Mouse (Mus musculus): ENCODE data around the gene Slamf9. TPM values are rescaled to one million over a fixed set of nuclear protein-coding genes. Genes with fewer than 3 reads are reported as not detected.

Gene Slamf9
- polyA plus RNA-seq, 1 experiment, result 90.6 TPM

GRCm38 (mm10) chr1:172478020-172478419 lies 2.9 kb downstream of the Slamf9 start:
- H3K27ac ChIP-seq (ENCODE audit: insufficient read depth, low read depth, low read length), result no peak overlapping the region
- TF ChIP-seq POLR2A (IDR thresholded peaks at IDR 0.05; ENCODE audit: borderline replicate concordance, low read depth, low read length) (no peak), CTCF (IDR thresholded peaks at IDR 0.05; ENCODE audit: low read depth, low read length) (no peak)
- H3K4me3 ChIP-seq (ENCODE audit: insufficient read depth, low read length), result no peak overlapping the region
- peaks cover 48% of the 10 kb centered on the region for H3K4me1 ChIP-seq (ENCODE audit: control insufficient read depth, insufficient read depth, low read length)

GRCm38 (mm10) chr1:172480376-172480775 lies 5.2 kb downstream of the Slamf9 start:
- H3K4me3 ChIP-seq (ENCODE audit: insufficient read depth, low read length), result no peak overlapping the region
- H3K4me1 ChIP-seq (ENCODE audit: control insufficient read depth, insufficient read depth, low read length), result peaks cover 31% of the 10 kb centered on the region
- H3K27ac ChIP-seq (ENCODE audit: insufficient read depth, low read depth, low read length), result no peak overlapping the region
- TF ChIP-seq POLR2A (IDR thresholded peaks at IDR 0.05; ENCODE audit: borderline replicate concordance, low read depth, low read length), result no peak
- TF ChIP-seq CTCF (IDR thresholded peaks at IDR 0.05; ENCODE audit: low read depth, low read length), result no peak

- Histone ChIP-seq H3K4me1 (ENCODE audit: control insufficient read depth, insufficient read depth, low read length) (peaks cover 24% of the 10 kb centered on the region), H3K27ac (ENCODE audit: insufficient read depth, low read depth, low read length) (no peak overlapping the region), H3K4me3 (ENCODE audit: insufficient read depth, low read length) (no peak overlapping the region)
- TF ChIP-seq POLR2A (IDR thresholded peaks at IDR 0.05; ENCODE audit: borderline replicate concordance, low read depth, low read length) (no peak), CTCF (IDR thresholded peaks at IDR 0.05; ENCODE audit: low read depth, low read length) (no peak)
Observed at GRCm38 (mm10) chr1:172481111-172481510, 6.0 kb downstream of the Slamf9 start.

GRCm38 (mm10) chr1:172481540-172482280 lies 6.6 kb downstream of the Slamf9 start, which contains the start of gene Igsf9:
Gene Igsf9 (plus strand): TSS chr1:172481788.
- peak within 1 kb of the TSS; percentile 56 for H3K4me3 ChIP-seq (ENCODE audit: insufficient read depth, low read length)
- peaks cover 20% of the 10 kb centered on the region for H3K4me1 ChIP-seq (ENCODE audit: control insufficient read depth, insufficient read depth, low read length)
- TF ChIP-seq POLR2A (IDR thresholded peaks at IDR 0.05; ENCODE audit: borderline replicate concordance, low read depth, low read length) (no peak), CTCF (IDR thresholded peaks at IDR 0.05; ENCODE audit: low read depth, low read length) (no peak)
- H3K27ac ChIP-seq (ENCODE audit: insufficient read depth, low read depth, low read length), result no peak within 1 kb of the TSS

- Histone ChIP-seq H3K4me1 (ENCODE audit: control insufficient read depth, insufficient read depth, low read length) (peaks cover 12% of the 10 kb centered on the region), H3K27ac (ENCODE audit: insufficient read depth, low read depth, low read length) (no peak overlapping the region), H3K4me3 (ENCODE audit: insufficient read depth, low read length) (peak overlapping the region; percentile 56)
- no peak for TF ChIP-seq POLR2A (IDR thresholded peaks at IDR 0.05; ENCODE audit: borderline replicate concordance, low read depth, low read length)
- TF ChIP-seq CTCF (IDR thresholded peaks at IDR 0.05; ENCODE audit: low read depth, low read length), result no peak
Observed at GRCm38 (mm10) chr1:172482518-172483360, 7.6 kb downstream of the Slamf9 start.

GRCm38 (mm10) chr1:172483361-172483660 lies 8.2 kb downstream of the Slamf9 start:
- peaks cover 8% of the 10 kb centered on the region for H3K4me1 ChIP-seq (ENCODE audit: control insufficient read depth, insufficient read depth, low read length)
- no peak for TF ChIP-seq POLR2A (IDR thresholded peaks at IDR 0.05; ENCODE audit: borderline replicate concordance, low read depth, low read length)
- no peak for TF ChIP-seq CTCF (IDR thresholded peaks at IDR 0.05; ENCODE audit: low read depth, low read length)
- no peak overlapping the region for H3K4me3 ChIP-seq (ENCODE audit: insufficient read depth, low read length)
- H3K27ac ChIP-seq (ENCODE audit: insufficient read depth, low read depth, low read length), result no peak overlapping the region

GRCm38 (mm10) chr1:172484236-172484635 lies 9.1 kb downstream of the Slamf9 start:
- no peak for TF ChIP-seq POLR2A (IDR thresholded peaks at IDR 0.05; ENCODE audit: borderline replicate concordance, low read depth, low read length)
- TF ChIP-seq CTCF (IDR thresholded peaks at IDR 0.05; ENCODE audit: low read depth, low read length), result no peak

GRCm38 (mm10) chr1:172484671-172485070 lies 9.5 kb downstream of the Slamf9 start:
- no peak for TF ChIP-seq POLR2A (IDR thresholded peaks at IDR 0.05; ENCODE audit: borderline replicate concordance, low read depth, low read length)
- no peak for TF ChIP-seq CTCF (IDR thresholded peaks at IDR 0.05; ENCODE audit: low read depth, low read length)
- Histone ChIP-seq H3K4me1 (ENCODE audit: control insufficient read depth, insufficient read depth, low read length) (peaks cover 7% of the 10 kb centered on the region; the same call in 1 of the 2 replicates), H3K4me3 (ENCODE audit: insufficient read depth, low read length) (no peak overlapping the region), H3K27ac (ENCODE audit: insufficient read depth, low read depth, low read length) (no peak overlapping the region)

More at GRCm38 (mm10) chr1:172484236-172484635, 9.1 kb downstream of the Slamf9 start:
- Histone ChIP-seq H3K27ac (ENCODE audit: insufficient read depth, low read depth, low read length) (no peak overlapping the region), H3K4me3 (ENCODE audit: insufficient read depth, low read length) (no peak overlapping the region), H3K4me1 (ENCODE audit: control insufficient read depth, insufficient read depth, low read length) (peaks cover 7% of the 10 kb centered on the region; the same call in 1 of the 2 replicates)

- TF ChIP-seq CTCF (IDR thresholded peaks at IDR 0.05; ENCODE audit: low read depth, low read length) (no peak), POLR2A (IDR thresholded peaks at IDR 0.05; ENCODE audit: borderline replicate concordance, low read depth, low read length) (no peak)
- no peak overlapping the region for H3K4me3 ChIP-seq (ENCODE audit: insufficient read depth, low read length)
- no peak overlapping the region for H3K27ac ChIP-seq (ENCODE audit: insufficient read depth, low read depth, low read length)
- H3K4me1 ChIP-seq (ENCODE audit: control insufficient read depth, insufficient read depth, low read length), result peaks cover 10% of the 10 kb centered on the region
Observed at GRCm38 (mm10) chr1:172485821-172486220, 10.7 kb downstream of the Slamf9 start.

GRCm38 (mm10) chr1:172486236-172486635 lies 11.1 kb downstream of the Slamf9 start:
- Histone ChIP-seq H3K27ac (ENCODE audit: insufficient read depth, low read depth, low read length) (no peak overlapping the region), H3K4me1 (ENCODE audit: control insufficient read depth, insufficient read depth, low read length) (peaks cover 6% of the 10 kb centered on the region), H3K4me3 (ENCODE audit: insufficient read depth, low read length) (no peak overlapping the region)
- TF ChIP-seq CTCF (IDR thresholded peaks at IDR 0.05; ENCODE audit: low read depth, low read length), result no peak
- no peak for TF ChIP-seq POLR2A (IDR thresholded peaks at IDR 0.05; ENCODE audit: borderline replicate concordance, low read depth, low read length)
